Mouse (Mus musculus) heart, adult 2 months (tissue): ENCODE measurements at regions not wholly inside any gene's neighbourhood (a gene's known extent, or its start where the extent isn't known, plus 50 kb on each side); places are given as distances from the start of the nearest gene placed in this dataset.

Experiments
- DNase-seq, 2 experiments: peaks; one replicate each; pipeline ENCODE4 v3.0.0; 2021
- H3K27ac ChIP-seq: fragments of 200-600 bp; 2 replicates; pipeline ENCODE4 v1.8.1; 2022
- H3K27me3 ChIP-seq: fragments of 200-500 bp; 2 replicates; pipeline ENCODE4 v1.6.1; 2012; ENCODE audit warnings: mild to moderate bottlenecking, low read length, inconsistent platforms, mixed read lengths; ENCODE audit not compliant: control insufficient read depth, insufficient read depth
- H3K36me3 ChIP-seq: fragments of 200-500 bp; 2 replicates; pipeline ENCODE4 v1.6.1; 2012; ENCODE audit warnings: low read length, inconsistent platforms; ENCODE audit not compliant: control insufficient read depth, insufficient read depth
- H3K4me1 ChIP-seq: fragments of 200-500 bp; 2 replicates; pipeline ENCODE4 v1.6.1; 2011; ENCODE audit warnings: low read length; ENCODE audit not compliant: control insufficient read depth, insufficient read depth
- H3K4me3 ChIP-seq: fragments of 200-600 bp; 2 replicates; pipeline ENCODE4 v1.8.1; 2022
- H3K79me2 ChIP-seq: fragments of 200-500 bp; replicated peaks from 2 replicates; pipeline ENCODE4 v1.6.1; 2012; ENCODE audit warnings: mild to moderate bottlenecking, inconsistent platforms, low read length, moderate library complexity, mixed read lengths; ENCODE audit not compliant: control insufficient read depth, insufficient read depth
- H3K9ac ChIP-seq: fragments of 200-500 bp; 2 replicates; pipeline ENCODE4 v1.6.1; 2012; ENCODE audit warnings: low read depth, mild to moderate bottlenecking, control low read depth, inconsistent platforms, low read length, mixed read lengths
- CTCF ChIP-seq: fragments of 200-600 bp; IDR thresholded peaks from 2 replicates; pipeline ENCODE4 v1.8.1; 2022; ENCODE audit warnings: antibody characterized with exemption, mild to moderate bottlenecking, moderate library complexity
- EP300 ChIP-seq: fragments of 200-500 bp; IDR thresholded peaks from 2 replicates; pipeline ENCODE4 v1.6.1; 2011; ENCODE audit warnings: low read depth, low read length, control low read depth; ENCODE audit not compliant: insufficient read depth
- POLR2A ChIP-seq: fragments of 200-500 bp; IDR thresholded peaks from 2 replicates; pipeline ENCODE4 v1.6.1; 2011; ENCODE audit warnings: mild to moderate bottlenecking, low read depth, low read length, control low read depth; ENCODE audit not compliant: insufficient read depth
- WGBS: fragments of 180-500 bp; shearing (Covaris S2); methylation state at CpG from one replicate; pipeline ENCODE4 v1.1.7; 2018; 5-methylcytosine and 5-hydroxymethylcytosine counted together
- intact Hi-C: fragments of 180-260 bp; cut with DNase I; formaldehyde crosslinking; loops from one replicate; pipeline ENCODE4 v1.15.1; 2025

DNA sequence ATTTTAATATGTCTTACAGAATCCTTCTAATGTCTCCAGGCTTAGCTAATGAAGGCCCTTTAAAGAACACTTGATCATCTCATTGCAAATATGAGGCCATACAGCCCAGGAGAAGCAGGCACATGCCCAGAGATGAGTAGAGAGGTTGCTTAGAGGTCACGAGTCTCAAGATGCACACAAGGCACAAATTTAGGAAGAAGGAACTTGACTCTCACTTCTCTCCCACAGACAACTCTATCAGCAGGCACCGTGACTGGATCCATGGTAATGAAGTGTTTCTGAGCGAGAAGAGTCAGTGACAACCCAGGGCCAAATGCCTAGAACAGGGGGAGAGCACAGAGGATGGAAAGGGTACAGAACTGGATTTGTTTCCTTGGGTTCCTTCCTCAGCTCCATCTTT lies 392.7 kb upstream of the Klf4 start:
- no peaks in the 10 kb centered on the region for H3K79me2 ChIP-seq
- no peak for TF ChIP-seq EP300
- TF ChIP-seq CTCF = no peak
- no peak for TF ChIP-seq POLR2A
- no peak for DNase-seq
- H3K27me3 ChIP-seq = no peaks in the 10 kb centered on the region
- intact Hi-C loops = no loop called here
- H3K27ac ChIP-seq = no peak overlapping the region
- H3K4me1 ChIP-seq = no peaks in the 10 kb centered on the region
- H3K4me3 ChIP-seq = no peak overlapping the region
- 72% methylated on average over 3 of the region's 3 CpGs for WGBS
- no peak overlapping the region for H3K9ac ChIP-seq
- H3K36me3 ChIP-seq = no peaks in the 10 kb centered on the region

DNA sequence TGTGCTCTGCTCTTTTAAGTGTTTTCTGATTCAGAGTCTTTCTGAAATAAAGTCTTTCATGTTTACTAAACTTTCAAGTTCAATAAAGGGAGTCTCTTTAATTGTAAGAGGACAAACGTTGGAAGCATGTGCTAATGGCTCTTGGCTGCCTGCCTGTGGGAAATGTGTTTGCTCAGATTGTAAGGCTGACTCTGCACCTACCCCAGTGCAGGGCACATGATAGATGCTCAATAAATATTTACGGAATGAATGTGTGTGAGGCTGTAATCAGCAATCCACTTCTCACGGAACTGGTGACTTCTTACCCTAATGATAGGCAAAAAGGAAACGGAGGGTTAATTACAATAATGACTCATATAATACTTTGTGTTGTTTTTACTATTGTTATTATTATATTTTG lies 389.0 kb upstream of the Klf4 start:
- Histone ChIP-seq H3K79me2 (no peaks in the 10 kb centered on the region), H3K27me3 (no peaks in the 10 kb centered on the region), H3K4me1 (no peaks in the 10 kb centered on the region), H3K4me3 (no peak overlapping the region), H3K36me3 (no peaks in the 10 kb centered on the region), H3K27ac (no peak overlapping the region), H3K9ac (no peak overlapping the region)
- intact Hi-C loops = no loop called here
- no peak for DNase-seq
- 61% methylated on average over 4 of the region's 4 CpGs for WGBS
- no peak for TF ChIP-seq EP300
- no peak for TF ChIP-seq CTCF
- TF ChIP-seq POLR2A = no peak

DNA sequence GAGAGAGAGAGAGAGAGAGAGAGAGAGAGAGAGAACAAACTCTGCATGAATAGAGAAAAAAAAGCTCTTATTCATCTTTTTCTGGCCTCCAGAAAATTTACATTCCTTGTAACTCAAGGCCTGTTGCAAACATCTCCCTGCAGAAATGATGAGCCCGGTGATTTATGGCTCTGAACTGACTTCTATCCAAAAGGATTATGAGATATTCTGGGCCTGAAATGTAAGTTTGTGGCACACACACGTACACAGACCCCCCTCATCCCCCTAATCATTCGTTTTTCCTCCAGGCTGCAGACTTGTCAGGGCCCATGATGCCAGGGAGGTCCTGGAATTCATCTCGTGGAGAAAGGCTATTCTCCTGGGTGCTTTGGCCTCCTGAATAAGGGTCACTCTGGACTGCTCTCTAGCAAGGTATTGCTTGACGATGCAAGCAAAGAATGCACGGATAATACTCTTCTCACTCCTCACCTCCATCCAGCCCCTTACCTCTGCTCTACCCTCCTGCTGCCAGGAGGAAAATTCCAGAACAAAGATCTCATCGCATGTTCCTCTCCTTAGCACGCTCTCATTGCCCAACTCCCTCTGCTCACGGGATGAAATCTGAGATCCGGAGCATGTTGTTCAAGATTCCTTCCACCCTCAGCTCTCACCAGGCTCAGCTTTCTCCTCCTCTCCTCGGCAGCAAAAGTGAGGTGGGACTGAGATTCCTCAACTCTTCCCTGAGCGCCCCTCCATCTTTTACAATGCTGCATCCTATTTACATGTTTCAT lies 362.0 kb upstream of the Klf4 start:
- no peak overlapping the region for H3K4me3 ChIP-seq
- 68% methylated on average over 12 of the region's 12 CpGs for whole genome bisulfite sequencing
- no peaks in the 10 kb centered on the region for H3K36me3 ChIP-seq
- TF ChIP-seq POLR2A (no peak), EP300 (no peak), CTCF (no peak)
- H3K27ac ChIP-seq = no peak overlapping the region
- DNase-seq = no peak
- intact Hi-C loops = no loop called here
- H3K4me1 ChIP-seq = no peaks in the 10 kb centered on the region
- no peaks in the 10 kb centered on the region for H3K27me3 ChIP-seq
- no peaks in the 10 kb centered on the region for H3K79me2 ChIP-seq
- no peak overlapping the region for H3K9ac ChIP-seq

DNA sequence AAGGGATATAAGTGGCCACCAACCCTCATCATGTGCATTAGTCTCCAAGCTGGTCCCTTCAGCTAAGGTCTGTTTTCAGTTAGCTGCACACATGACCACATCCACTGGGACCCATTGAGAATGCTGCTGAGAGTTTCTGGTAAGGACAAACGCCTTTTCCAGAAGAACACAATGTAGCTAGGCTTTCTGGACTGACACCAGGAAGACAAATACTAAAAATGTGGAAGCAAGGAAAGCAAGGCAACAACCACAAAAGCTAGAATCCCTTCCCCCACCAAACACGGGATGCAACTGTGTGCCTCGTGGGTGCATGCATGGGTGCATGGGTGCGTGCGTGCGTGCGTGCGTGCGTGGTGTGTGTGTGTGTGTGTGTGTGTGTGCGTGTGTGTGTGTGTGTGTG lies 359.4 kb upstream of the Klf4 start:
- H3K27ac ChIP-seq = no peak overlapping the region
- H3K79me2 ChIP-seq = no peaks in the 10 kb centered on the region
- 78% methylated on average over 10 of the region's 10 CpGs for WGBS
- intact Hi-C loops = no loop called here
- TF ChIP-seq POLR2A (no peak), EP300 (no peak), CTCF (no peak)
- H3K27me3 ChIP-seq = no peaks in the 10 kb centered on the region
- no peak overlapping the region for H3K9ac ChIP-seq
- DNase-seq = no peak
- no peak overlapping the region for H3K4me3 ChIP-seq
- H3K36me3 ChIP-seq = no peaks in the 10 kb centered on the region
- no peaks in the 10 kb centered on the region for H3K4me1 ChIP-seq

DNA sequence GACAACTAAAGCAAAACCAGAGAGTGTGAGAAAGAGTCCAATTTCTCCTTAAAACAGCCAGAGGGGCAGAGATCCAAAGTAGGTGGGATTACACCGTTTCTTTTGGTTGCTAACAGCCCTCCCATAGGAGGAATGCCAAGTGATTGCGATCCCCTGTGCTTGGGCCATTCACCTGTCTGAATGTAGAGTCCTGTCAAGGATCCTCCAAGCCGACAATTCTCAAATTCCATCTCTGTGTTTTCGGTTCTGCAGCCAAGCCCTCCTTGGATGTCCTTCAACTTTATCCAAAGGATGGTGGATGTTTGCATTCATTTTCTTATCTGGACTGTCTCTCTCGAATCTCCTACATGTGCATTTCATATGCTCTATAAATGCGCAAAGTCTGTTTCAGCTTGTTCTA lies 355.3 kb upstream of the Klf4 start:
- Histone ChIP-seq H3K9ac (no peak overlapping the region), H3K27ac (no peak overlapping the region), H3K36me3 (no peaks in the 10 kb centered on the region), H3K4me3 (no peak overlapping the region), H3K4me1 (no peaks in the 10 kb centered on the region), H3K27me3 (no peaks in the 10 kb centered on the region), H3K79me2 (no peaks in the 10 kb centered on the region)
- intact Hi-C loops = no loop called here
- no peak for TF ChIP-seq POLR2A
- no peak for TF ChIP-seq EP300
- no peak for TF ChIP-seq CTCF
- 70% methylated on average over 6 of the region's 6 CpGs for WGBS
- no peak for DNase-seq

DNA sequence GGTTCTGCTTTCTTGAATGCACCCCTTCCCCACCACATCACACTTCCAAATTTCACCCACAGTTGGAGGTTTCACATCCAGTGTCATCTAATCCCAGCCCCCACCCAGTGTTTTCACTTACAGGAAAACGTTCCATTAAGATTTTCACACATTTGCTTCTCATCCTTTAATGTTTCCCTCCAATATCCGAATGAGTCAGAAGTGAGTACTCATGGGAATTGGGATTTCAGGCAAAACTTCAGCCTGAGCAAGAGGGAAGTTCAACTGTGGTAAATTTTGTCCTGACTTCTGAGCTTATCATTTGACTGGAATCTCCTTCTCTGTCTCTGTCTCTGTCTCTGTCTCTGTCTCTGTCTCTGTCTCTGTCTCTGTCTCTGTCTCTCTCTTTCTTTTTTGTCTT lies 350.3 kb upstream of the Klf4 start:
- no peak overlapping the region for H3K27ac ChIP-seq
- WGBS = 33% methylated on average over 2 of the region's 2 CpGs
- no peaks in the 10 kb centered on the region for H3K4me1 ChIP-seq
- H3K9ac ChIP-seq = no peak overlapping the region
- no peak for TF ChIP-seq CTCF
- TF ChIP-seq POLR2A = no peak
- TF ChIP-seq EP300 = no peak
- no peaks in the 10 kb centered on the region for H3K79me2 ChIP-seq
- H3K4me3 ChIP-seq = no peak overlapping the region
- H3K27me3 ChIP-seq = no peaks in the 10 kb centered on the region
- intact Hi-C loops = no loop called here
- H3K36me3 ChIP-seq = no peaks in the 10 kb centered on the region
- no peak for DNase-seq
